Mouse (Mus musculus): ENCODE data around the gene Olfr325. TPM values are rescaled to one million over a fixed set of nuclear protein-coding genes. Genes with fewer than 3 reads are reported as not detected.

The Olfr325 gene
- total and polyA plus RNA-seq, 3 experiments = not detected

GRCm38 (mm10) chr11:58614526-58614925, 37.0 kb downstream of the Olfr325 start:
- Histone ChIP-seq H3K36me3 (replicated peaks in 1 of 2; ENCODE audit: control insufficient read depth in 1 of 2, insufficient read depth in 1 of 2, low read length in 1 of 2) (no peaks in the 10 kb centered on the region), H3K4me3 (replicated peaks in 1 of 3; ENCODE audit: low read depth in 2 of 3, low read length in 2 of 3, poor library complexity in 1 of 3) (no peak overlapping the region), H3K9ac (ENCODE audit: insufficient read depth, low read depth) (no peak overlapping the region), H3K4me2 (ENCODE audit: insufficient read depth, low read depth, poor library complexity, severe bottlenecking) (no peak overlapping the region), H3K9me3 (replicated peaks; ENCODE audit: low read length) (no peaks in the 10 kb centered on the region), H3K4me1 (ENCODE audit: control insufficient read depth in 1 of 2, insufficient read depth in 2 of 2) (no peaks in the 10 kb centered on the region), H3K27ac (ENCODE audit: insufficient read depth, low read depth) (no peak overlapping the region), H3K79me2 (replicated peaks; ENCODE audit: control insufficient read depth, extremely low read depth, insufficient read depth, poor library complexity, severe bottlenecking) (no peaks in the 10 kb centered on the region), H3K27me3 (replicated peaks) (peaks cover 92% of the 10 kb centered on the region)
- DNase-seq (ENCODE audit: extremely low read depth) = no peak
- dilution Hi-C loops (cut with MboI; ENCODE audit: extremely low pct_ligation_motif_present, extremely low pct_unique_long_range_greater_than_20kb, low sequenced_read_pairs) = no loop called here
- TF ChIP-seq NELFE (IDR thresholded peaks at IDR 0.05; ENCODE audit: low read depth, low read length) (no peak), JUND (conservative IDR thresholded peaks at IDR 0.05; ENCODE audit: low read depth, low read length) (no peak), HCFC1 (IDR thresholded peaks at IDR 0.05; ENCODE audit: low read depth, low read length) (no peak), POLR2AphosphoS2 (IDR thresholded peaks at IDR 0.05; ENCODE audit: low read depth, low read length) (no peak), NRF1 (IDR thresholded peaks at IDR 0.05; ENCODE audit: low read depth, low read length) (no peak), RAD21 (IDR thresholded peaks at IDR 0.05; ENCODE audit: low read depth, low read length) (no peak), MYC (IDR thresholded peaks at IDR 0.05; ENCODE audit: low read depth, low read length) (no peak)
- in situ Hi-C loops (cut with MboI; ENCODE audit: low pct_ligation_motif_present, low pct_unique_long_range_greater_than_20kb, low sequenced_read_pairs) = no loop called here

GRCm38 (mm10) chr11:58615975-58616374, 38.4 kb downstream of the Olfr325 start, which contains the start of gene 2210407C18Rik:
Gene 2210407C18Rik, minus strand, starts transcription at chr11:58616075.
- TF ChIP-seq EP300 (IDR thresholded peaks at IDR 0.05; ENCODE audit: low read length) = no peak
- TF ChIP-seq E2F4 (IDR thresholded peaks at IDR 0.05; ENCODE audit: insufficient replicate concordance, low read depth, low read length) = no peak
- TF ChIP-seq NRF1 (IDR thresholded peaks at IDR 0.05; ENCODE audit: low read depth, low read length) = no peak
- no peak for TF ChIP-seq BHLHE40 (IDR thresholded peaks at IDR 0.05; ENCODE audit: low read depth, low read length)
- TF ChIP-seq PAX5 (IDR thresholded peaks at IDR 0.05; ENCODE audit: low read length) = no peak
- TF ChIP-seq MEF2A (IDR thresholded peaks at IDR 0.05; ENCODE audit: borderline replicate concordance, low read depth, low read length) = no peak
- TF ChIP-seq IRF4 (IDR thresholded peaks at IDR 0.05; ENCODE audit: low read depth, low read length) = no peak
- TF ChIP-seq RCOR1 (conservative IDR thresholded peaks at IDR 0.05; ENCODE audit: low read depth, low read length) = no peak
- TF ChIP-seq ETS1 (conservative IDR thresholded peaks at IDR 0.05; ENCODE audit: low read depth, low read length) = no peak
- no peak for TF ChIP-seq POLR2AphosphoS2 (IDR thresholded peaks at IDR 0.05; ENCODE audit: low read depth, low read length)
- H3K27me3 ChIP-seq (replicated peaks) = peaks cover 96% of the 10 kb centered on the region
- in situ Hi-C loops (cut with MboI; ENCODE audit: low pct_ligation_motif_present, low pct_unique_long_range_greater_than_20kb, low sequenced_read_pairs) (no loop called here), dilution Hi-C loops (cut with MboI; ENCODE audit: extremely low pct_ligation_motif_present, extremely low pct_unique_long_range_greater_than_20kb, low sequenced_read_pairs) (no loop called here)
- no peak within 1 kb of the TSS for H3K9ac ChIP-seq (ENCODE audit: insufficient read depth, low read depth)
- H3K36me3 ChIP-seq (replicated peaks in 1 of 2; ENCODE audit: control insufficient read depth in 1 of 2, insufficient read depth in 1 of 2, low read length in 1 of 2) = no peaks in the 10 kb centered on the region
- H3K27ac ChIP-seq (ENCODE audit: insufficient read depth, low read depth) = no peak within 1 kb of the TSS
- no peak within 1 kb of the TSS for H3K4me2 ChIP-seq (ENCODE audit: insufficient read depth, low read depth, poor library complexity, severe bottlenecking)
- no peak within 1 kb of the TSS for H3K4me3 ChIP-seq (replicated peaks in 1 of 3; ENCODE audit: low read depth in 2 of 3, low read length in 2 of 3, poor library complexity in 1 of 3)
- no peaks in the 10 kb centered on the region for H3K9me3 ChIP-seq (replicated peaks; ENCODE audit: low read length)
- H3K79me2 ChIP-seq (replicated peaks; ENCODE audit: control insufficient read depth, extremely low read depth, insufficient read depth, poor library complexity, severe bottlenecking) = no peaks in the 10 kb centered on the region
- no peaks in the 10 kb centered on the region for H3K4me1 ChIP-seq (ENCODE audit: control insufficient read depth in 1 of 2, insufficient read depth in 2 of 2)
- DNase-seq (ENCODE audit: extremely low read depth) = no peak
